Mouse (Mus musculus): ENCODE measurements around the gene Rufy1. TPM values are rescaled to one million over a fixed set of nuclear protein-coding genes. Genes with fewer than 3 reads are reported as not detected.

Rufy1 gene
- polyA plus RNA-seq, 1 experiment from 2014 or later, result 29.0 TPM

DNA sequence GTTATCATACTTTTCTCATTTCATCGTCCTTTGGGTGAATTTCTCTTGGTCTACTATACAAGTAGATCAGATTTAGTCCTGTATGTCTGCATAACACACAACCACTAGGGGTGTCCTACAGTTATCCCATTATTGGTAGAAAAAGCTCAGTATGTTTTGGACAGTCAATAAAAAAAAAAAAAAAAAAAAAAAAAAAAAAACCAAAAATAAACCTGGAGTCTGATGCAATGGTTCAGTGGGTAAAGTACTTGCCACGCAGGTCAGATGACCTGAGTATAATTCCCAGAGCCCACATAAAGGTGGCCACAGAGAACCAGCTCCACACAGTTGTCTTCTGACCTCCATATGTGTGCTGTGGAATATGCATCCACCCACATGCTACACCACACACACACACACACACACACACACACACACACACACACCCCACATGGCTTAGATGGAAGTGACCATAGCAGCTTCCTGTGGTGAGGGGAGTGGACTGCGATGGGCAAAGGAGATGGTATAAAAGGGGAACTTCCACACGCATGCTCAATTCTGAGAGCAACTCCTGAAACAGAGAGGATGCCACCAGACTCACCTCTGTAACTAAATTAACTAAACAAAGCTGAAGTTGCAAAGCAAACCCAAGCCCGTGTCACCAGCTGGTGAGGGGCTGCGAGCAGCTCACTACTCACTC lies 15.2 kb downstream of the Rufy1 start:
- TF ChIP-seq CTCF (IDR thresholded peaks at IDR 0.05; ENCODE audit: low read depth), result no peak
- 91% methylated on average over 6 of the region's 6 CpGs for WGBS
- Histone ChIP-seq H3K36me3 (ENCODE audit: insufficient read depth, low read length) (peaks cover 42% of the 10 kb centered on the region), H3K27ac (no peak overlapping the region), H3K9me3 (replicated peaks; ENCODE audit: low read length) (no peaks in the 10 kb centered on the region), H3K27me3 (ENCODE audit: insufficient read depth, low read length) (no peaks in the 10 kb centered on the region), H3K9ac (ENCODE audit: low read depth, low read length) (no peak overlapping the region), H3K4me3 (replicated peaks; ENCODE audit: low read depth, low read length) (no peak overlapping the region), H3K4me1 (replicated peaks; ENCODE audit: insufficient read depth, low read length) (no peaks in the 10 kb centered on the region), H3K4me2 (ENCODE audit: low read length) (no peak overlapping the region)
- ATAC-seq (replicated peaks; ENCODE audit: low FRiP score, low read depth) (no peak), DNase-seq (ENCODE audit: low spot score) (no peak)

DNA sequence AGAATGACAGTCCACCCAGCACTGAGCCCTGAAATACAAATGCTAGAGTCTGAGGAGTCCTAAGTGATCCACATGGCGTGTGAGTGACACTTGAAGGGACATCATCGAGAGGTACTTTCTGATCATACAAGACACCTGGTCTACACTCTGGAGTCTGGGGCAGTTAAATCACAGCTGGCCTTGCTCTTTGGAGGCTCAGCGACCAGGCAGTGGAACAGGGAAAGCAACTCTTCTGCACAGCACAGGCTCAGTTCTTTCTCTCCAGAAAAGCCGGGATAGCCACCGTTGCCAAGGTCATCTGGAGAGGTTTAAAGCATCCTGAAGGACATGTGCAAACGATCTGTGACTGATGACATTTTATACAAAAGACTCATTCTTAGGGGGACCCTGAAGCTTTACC lies 23.7 kb downstream of the Rufy1 start:
- no peaks in the 10 kb centered on the region for H3K27me3 ChIP-seq (ENCODE audit: insufficient read depth, low read length)
- WGBS, result 60% methylated on average over 6 of the region's 6 CpGs
- no peak for ATAC-seq (replicated peaks; ENCODE audit: low FRiP score, low read depth)

DNA sequence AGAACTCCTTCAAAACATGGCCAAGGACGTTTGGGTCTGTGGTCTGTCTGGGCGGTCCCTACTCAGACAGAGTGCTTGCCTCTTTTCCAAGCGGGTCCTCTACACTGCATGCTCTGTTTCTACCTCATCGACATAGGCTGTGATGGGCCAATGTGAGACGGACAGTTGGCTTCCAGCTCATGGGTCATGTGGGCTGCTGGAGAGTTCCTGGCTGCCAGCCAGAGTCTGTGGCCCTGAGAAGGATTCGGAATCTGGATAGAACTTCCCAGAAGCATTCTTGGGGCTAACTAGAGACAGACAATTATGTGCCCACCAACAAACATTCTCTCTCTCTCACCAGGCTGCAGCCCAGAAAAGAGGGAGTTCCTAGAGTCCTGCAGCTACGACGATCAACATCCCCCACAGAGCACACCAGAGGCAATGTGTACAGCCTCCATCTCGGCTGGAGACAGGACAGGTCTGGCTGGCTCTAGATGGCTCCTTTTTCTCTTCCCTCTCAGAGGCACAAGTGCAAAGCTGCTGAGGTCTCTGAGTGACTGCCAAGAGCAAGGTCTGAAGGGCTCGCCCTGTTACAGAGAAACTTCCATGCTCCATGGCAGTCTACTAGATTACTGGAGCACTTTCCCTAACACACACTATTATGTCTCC lies 27.4 kb downstream of the Rufy1 start:
- H3K4me1 ChIP-seq (replicated peaks; ENCODE audit: insufficient read depth, low read length), result no peaks in the 10 kb centered on the region
- no peak overlapping the region for H3K9ac ChIP-seq (ENCODE audit: low read depth, low read length)
- no peak overlapping the region for H3K4me2 ChIP-seq (ENCODE audit: low read length)
- 81% methylated on average over 10 of the region's 10 CpGs for WGBS
- TF ChIP-seq CTCF (IDR thresholded peaks at IDR 0.05; ENCODE audit: low read depth), result no peak
- DNase-seq (ENCODE audit: low spot score), result no peak
- H3K9me3 ChIP-seq (replicated peaks; ENCODE audit: low read length), result no peaks in the 10 kb centered on the region
- H3K36me3 ChIP-seq (ENCODE audit: insufficient read depth, low read length), result peaks cover 43% of the 10 kb centered on the region
- H3K27ac ChIP-seq, result no peak overlapping the region
- H3K4me3 ChIP-seq (replicated peaks; ENCODE audit: low read depth, low read length), result no peak overlapping the region
- no peak for ATAC-seq (replicated peaks; ENCODE audit: low FRiP score, low read depth)
- H3K27me3 ChIP-seq (ENCODE audit: insufficient read depth, low read length), result no peaks in the 10 kb centered on the region

More for the DNA sequence above, 23.7 kb downstream of the Rufy1 start:
- Histone ChIP-seq H3K4me2 (ENCODE audit: low read length) (no peak overlapping the region), H3K27ac (no peak overlapping the region), H3K36me3 (ENCODE audit: insufficient read depth, low read length) (peaks cover 30% of the 10 kb centered on the region), H3K4me3 (replicated peaks; ENCODE audit: low read depth, low read length) (no peak overlapping the region), H3K9me3 (replicated peaks; ENCODE audit: low read length) (no peaks in the 10 kb centered on the region), H3K9ac (ENCODE audit: low read depth, low read length) (no peak overlapping the region), H3K4me1 (replicated peaks; ENCODE audit: insufficient read depth, low read length) (no peaks in the 10 kb centered on the region)
- no peak for DNase-seq (ENCODE audit: low spot score)
- TF ChIP-seq CTCF (IDR thresholded peaks at IDR 0.05; ENCODE audit: low read depth), result no peak

- no peak overlapping the region for H3K27ac ChIP-seq
- peaks cover 49% of the 10 kb centered on the region for H3K36me3 ChIP-seq (ENCODE audit: insufficient read depth, low read length)
- TF ChIP-seq CTCF (IDR thresholded peaks at IDR 0.05; ENCODE audit: low read depth), result no peak
- ATAC-seq (replicated peaks; ENCODE audit: low FRiP score, low read depth), result no peak
- no peaks in the 10 kb centered on the region for H3K27me3 ChIP-seq (ENCODE audit: insufficient read depth, low read length)
- 95% methylated on average over 3 of the region's 3 CpGs for WGBS
- H3K9me3 ChIP-seq (replicated peaks; ENCODE audit: low read length), result no peaks in the 10 kb centered on the region
- DNase-seq (ENCODE audit: low spot score), result no peak
- no peaks in the 10 kb centered on the region for H3K4me1 ChIP-seq (replicated peaks; ENCODE audit: insufficient read depth, low read length)
- no peak overlapping the region for H3K9ac ChIP-seq (ENCODE audit: low read depth, low read length)
- H3K4me2 ChIP-seq (ENCODE audit: low read length), result no peak overlapping the region
- H3K4me3 ChIP-seq (replicated peaks; ENCODE audit: low read depth, low read length), result no peak overlapping the region
These were observed 28.4 kb downstream of the Rufy1 start for GRCm38 (mm10) chr11:50402481-50402880.

GRCm38 (mm10) chr11:50398803-50399202 lies 32.1 kb downstream of the Rufy1 start:
- Histone ChIP-seq H3K27me3 (ENCODE audit: insufficient read depth, low read length) (no peaks in the 10 kb centered on the region), H3K36me3 (ENCODE audit: insufficient read depth, low read length) (peaks cover 52% of the 10 kb centered on the region), H3K9me3 (replicated peaks; ENCODE audit: low read length) (no peaks in the 10 kb centered on the region), H3K4me1 (replicated peaks; ENCODE audit: insufficient read depth, low read length) (no peaks in the 10 kb centered on the region), H3K4me2 (ENCODE audit: low read length) (no peak overlapping the region), H3K27ac (no peak overlapping the region), H3K4me3 (replicated peaks; ENCODE audit: low read depth, low read length) (no peak overlapping the region), H3K9ac (ENCODE audit: low read depth, low read length) (no peak overlapping the region)
- ATAC-seq (replicated peaks; ENCODE audit: low FRiP score, low read depth) (no peak), DNase-seq (ENCODE audit: low spot score) (no peak)
- TF ChIP-seq CTCF (IDR thresholded peaks at IDR 0.05; ENCODE audit: low read depth), result no peak
- WGBS, result 88% methylated on average over 13 of the region's 13 CpGs

- H3K27ac ChIP-seq, result no peak overlapping the region
- no peak overlapping the region for H3K4me3 ChIP-seq (replicated peaks; ENCODE audit: low read depth, low read length)
- TF ChIP-seq CTCF (IDR thresholded peaks at IDR 0.05; ENCODE audit: low read depth), result no peak
- no peaks in the 10 kb centered on the region for H3K4me1 ChIP-seq (replicated peaks; ENCODE audit: insufficient read depth, low read length)
- H3K36me3 ChIP-seq (ENCODE audit: insufficient read depth, low read length), result peaks cover 54% of the 10 kb centered on the region
- 83% methylated on average over 9 of the region's 9 CpGs for WGBS
- no peak for ATAC-seq (replicated peaks; ENCODE audit: low FRiP score, low read depth)
- H3K4me2 ChIP-seq (ENCODE audit: low read length), result no peak overlapping the region
- DNase-seq (ENCODE audit: low spot score), result no peak
- no peak overlapping the region for H3K9ac ChIP-seq (ENCODE audit: low read depth, low read length)
- H3K27me3 ChIP-seq (ENCODE audit: insufficient read depth, low read length), result no peaks in the 10 kb centered on the region
- no peaks in the 10 kb centered on the region for H3K9me3 ChIP-seq (replicated peaks; ENCODE audit: low read length)
These were observed 33.6 kb downstream of the Rufy1 start for GRCm38 (mm10) chr11:50397316-50397715.
